Mouse (Mus musculus) ovary, adult 2 months (tissue): ENCODE data around the gene Il1a. TPM values are rescaled to one million over a fixed set of nuclear protein-coding genes. Genes with fewer than 3 reads are reported as not detected.

Experiments used
- polyA plus RNA-seq: library from polyadenylated mRNA; depleted of rRNA; stranded (reverse); fragments of >200 nt; gene quantifications from 2 replicates; pipeline ENCODE4 v1.2.3, GENCODE M21; 2012; rRNA removed

Il1a gene
- 0.17 TPM in 1 of 2 replicates, not detected in the other for polyA plus RNA-seq

DNA sequence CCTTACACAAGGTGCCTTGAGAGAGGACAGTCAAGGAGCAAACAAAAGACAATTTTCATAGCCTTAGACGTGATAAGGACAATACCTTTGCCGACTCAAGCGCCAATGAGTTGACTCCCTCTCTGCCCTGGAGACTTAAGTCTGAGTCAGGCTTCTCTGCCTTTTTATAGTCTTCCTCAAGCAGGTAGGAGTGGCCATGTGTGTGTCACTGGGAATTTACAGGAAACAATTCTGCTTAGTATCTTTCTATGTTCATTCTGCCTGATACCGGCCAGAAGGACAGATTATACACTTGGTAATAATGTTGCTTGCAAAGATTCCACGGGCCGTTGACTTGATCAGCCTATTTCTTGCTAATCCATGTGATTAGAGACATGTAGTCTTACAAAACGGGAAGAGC, at the start of gene Il1a:
Gene Il1a, minus strand, starts transcription at position 137 of the 400 bp plus-strand sequence.

DNA sequence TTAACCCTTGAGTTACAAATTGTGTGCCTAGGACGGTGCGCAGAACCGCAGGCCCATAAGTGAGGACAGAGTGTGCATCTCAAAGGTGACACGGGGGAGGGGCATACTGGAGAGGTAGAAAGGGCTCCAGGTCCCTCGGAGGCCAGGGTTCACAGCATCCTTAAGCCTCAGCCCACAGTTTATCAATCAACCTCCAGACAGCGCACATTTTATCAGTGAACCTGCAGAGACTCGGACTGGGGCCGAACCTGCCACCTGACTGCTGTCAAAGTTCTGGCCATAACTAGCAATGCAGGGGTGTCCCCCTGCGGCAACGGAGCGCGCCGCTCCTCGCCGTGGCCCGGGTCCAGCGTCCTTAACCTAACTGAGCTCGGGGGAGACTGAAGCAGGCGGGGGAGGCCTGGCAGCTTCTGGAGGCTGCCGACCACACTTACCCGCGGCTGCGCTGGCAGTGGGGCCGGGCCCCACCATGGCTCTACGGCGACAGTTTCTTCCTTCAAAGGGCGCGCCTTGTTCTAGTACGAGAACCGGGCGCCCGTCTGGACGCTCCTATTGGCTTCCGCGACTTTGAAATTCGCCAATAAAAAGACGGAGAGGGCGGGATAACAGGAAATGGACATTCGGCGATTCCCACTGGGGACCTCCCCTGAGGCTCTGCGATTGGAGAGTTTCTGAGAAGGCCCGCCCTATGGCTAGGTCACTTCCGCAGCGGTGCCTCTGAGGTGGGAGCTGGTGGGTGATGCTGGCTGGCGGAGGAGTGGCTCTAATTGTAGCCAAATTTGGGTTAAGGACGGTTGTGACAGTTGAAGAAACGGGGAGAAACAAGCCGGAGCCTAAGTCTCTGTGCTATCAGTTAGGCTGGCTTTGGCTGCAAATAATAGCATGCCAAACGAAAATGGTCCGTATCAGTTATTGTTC, 12.8 kb downstream of the Il1a start, which contains the start of gene Ckap2l:
Gene Ckap2l, minus strand, starts transcription at position 542 of the 918 bp plus-strand sequence.

Other genes starting within 250 kb of the Il1a start
- gene Ttl, start 244.0 kb downstream of the Il1a start, polyA plus RNA-seq: 10.4 and 11.3 TPM in 2 replicates
- gene Polr1b, start 209.0 kb downstream of the Il1a start, polyA plus RNA-seq: 25.6 and 30.9 TPM in 2 replicates
- 40.4 and 54.3 TPM in 2 replicates for gene Chchd5, start 180.3 kb downstream of the Il1a start, polyA plus RNA-seq
- gene Slc20a1, start 111.2 kb downstream of the Il1a start, polyA plus RNA-seq: 18.1 and 23.5 TPM in 2 replicates
- 0.40 and 0.61 TPM in 2 replicates for gene Ckap2l, start 12.8 kb downstream of the Il1a start, polyA plus RNA-seq
- gene Il1b, start 61.2 kb upstream of the Il1a start, polyA plus RNA-seq: 0.31 and 0.57 TPM in 2 replicates
- gene F830045P16Rik, start 226.6 kb upstream of the Il1a start, polyA plus RNA-seq: 0.08 TPM in 1 of 2 replicates, not detected in the other